Mouse (Mus musculus) bone marrow, adult 2 months (tissue): ENCODE measurements around the gene Bcr.

Source experiments
- CTCF ChIP-seq: fragments of 200-500 bp; IDR thresholded peaks from 2 replicates; pipeline ENCODE4 v1.5.1; 2011; ENCODE audit warnings: low read length, control low read depth; ENCODE audit not compliant: control insufficient read depth, insufficient read depth
- POLR2A ChIP-seq: fragments of 200-500 bp; IDR thresholded peaks from 2 replicates; pipeline ENCODE4 v1.6.1; 2011; ENCODE audit warnings: low read depth, mild to moderate bottlenecking, control low read depth, low read length, borderline replicate concordance; ENCODE audit not compliant: control insufficient read depth

DNA sequence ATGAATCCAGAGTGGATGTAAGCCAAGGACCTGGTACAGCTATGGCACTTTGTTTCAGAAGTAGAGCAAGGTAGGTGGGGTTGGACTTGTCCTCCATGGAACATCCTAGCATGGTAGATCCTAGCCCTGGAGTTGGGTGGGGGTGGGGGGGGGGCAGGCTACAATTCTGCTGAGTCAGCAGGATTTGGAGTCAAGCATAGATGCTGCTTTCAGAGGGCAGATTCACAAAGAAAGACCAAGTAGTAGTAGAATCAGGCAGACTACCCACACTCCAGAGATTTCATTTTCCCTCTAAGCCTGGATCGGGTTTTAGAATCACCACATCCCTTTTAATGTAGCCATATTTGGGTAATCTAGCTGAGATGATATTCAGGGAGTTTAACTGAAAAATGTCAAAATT, 33.9 kb downstream of the Bcr start:
- TF ChIP-seq POLR2A (no peak), CTCF (no peak)
